Mouse (Mus musculus): ENCODE data around the gene Idua.
A peak's percentile ranks its signal among the peaks of the same experiment; 100 is the strongest.

Idua gene

GRCm38 (mm10) chr5:108654444-108654990 is 5.6 kb upstream of the Idua start:
- DNase-seq (ENCODE audit: low spot score): no peak

- DNase-seq (ENCODE audit: low spot score): no peak
These were observed 4.8 kb upstream of the Idua start for GRCm38 (mm10) chr5:108655381-108655780.

GRCm38 (mm10) chr5:108655891-108656650 is 4.1 kb upstream of the Idua start:
- DNase-seq (ENCODE audit: low spot score): no peak

- no peak for DNase-seq (ENCODE audit: low spot score)
These were observed 2.7 kb upstream of the Idua start for GRCm38 (mm10) chr5:108657406-108657805.

GRCm38 (mm10) chr5:108658611-108659010 is 1.5 kb upstream of the Idua start:
- DNase-seq (ENCODE audit: low spot score): no peak

- peak; percentile 87 for DNase-seq (ENCODE audit: low spot score)
These were observed 619 bp downstream of the Idua start for GRCm38 (mm10) chr5:108660632-108661268.

- no peak for DNase-seq (ENCODE audit: low spot score)
These were observed 2.6 kb downstream of the Idua start for GRCm38 (mm10) chr5:108662772-108663171.

GRCm38 (mm10) chr5:108665066-108665465 is 4.9 kb downstream of the Idua start:
- DNase-seq (ENCODE audit: low spot score): no peak

GRCm38 (mm10) chr5:108667370-108667769 is 7.2 kb downstream of the Idua start:
- no peak for DNase-seq (ENCODE audit: low spot score)

GRCm38 (mm10) chr5:108668387-108668932 is 8.3 kb downstream of the Idua start:
- DNase-seq (ENCODE audit: low spot score): no peak

GRCm38 (mm10) chr5:108668977-108669936 is 9.1 kb downstream of the Idua start, which contains the start of gene Dgkq:
TSS of gene Dgkq (minus strand) at chr5:108669672.
- peak; percentile 86 for DNase-seq (ENCODE audit: low spot score)

- DNase-seq (ENCODE audit: low spot score): no peak
These were observed 9.9 kb downstream of the Idua start for GRCm38 (mm10) chr5:108669986-108670385.

GRCm38 (mm10) chr5:108670785-108671184 is 10.7 kb downstream of the Idua start:
- no peak for DNase-seq (ENCODE audit: low spot score)

- DNase-seq (ENCODE audit: low spot score): no peak
These were observed 11.6 kb downstream of the Idua start for GRCm38 (mm10) chr5:108671757-108672156.

GRCm38 (mm10) chr5:108674624-108675023 is 14.5 kb downstream of the Idua start:
- peak; percentile 76 for DNase-seq (ENCODE audit: low spot score)

GRCm38 (mm10) chr5:108675251-108675816 is 15.2 kb downstream of the Idua start, which contains the start of gene Slc26a1:
TSS of gene Slc26a1 (minus strand) at chr5:108675569.
- peak; percentile 79 for DNase-seq (ENCODE audit: low spot score)

- no peak for DNase-seq (ENCODE audit: low spot score)
These were observed 16.8 kb downstream of the Idua start for GRCm38 (mm10) chr5:108676772-108677498.

GRCm38 (mm10) chr5:108677605-108678295 is 17.6 kb downstream of the Idua start:
- peak; percentile 74 for DNase-seq (ENCODE audit: low spot score)

GRCm38 (mm10) chr5:108678296-108678854 is 18.2 kb downstream of the Idua start:
- no peak for DNase-seq (ENCODE audit: low spot score)

GRCm38 (mm10) chr5:108679909-108680308 is 19.8 kb downstream of the Idua start:
- DNase-seq (ENCODE audit: low spot score): no peak
